Mouse (Mus musculus) megakaryocyte, embryonic 14.5 days (primary cell): ENCODE results near the gene Polm. TPM values are rescaled to one million over a fixed set of nuclear protein-coding genes. Genes with fewer than 3 reads are reported as not detected.

Experiments
- H3K27me3 ChIP-seq: replicated peaks from 2 replicates; pipeline ENCODE3; 2012; ENCODE audit warnings: inconsistent platforms
- H3K36me3 ChIP-seq: replicated peaks from 2 replicates; pipeline ENCODE3; 2012; ENCODE audit warnings: low read length, inconsistent platforms, mixed read lengths
- H3K4me1 ChIP-seq: 2 replicates; pipeline ENCODE4 v1.6.1; 2012; ENCODE audit warnings: inconsistent platforms
- H3K4me3 ChIP-seq: replicated peaks from 2 replicates; pipeline ENCODE3; 2012; ENCODE audit warnings: moderate library complexity, mild to moderate bottlenecking, inconsistent platforms
- H3K9me3 ChIP-seq: 2 replicates; pipeline ENCODE4 v1.6.1; 2012; ENCODE audit warnings: inconsistent platforms
- FLI1 ChIP-seq: IDR thresholded peaks from 2 replicates; pipeline ENCODE4 v1.6.1; 2012; ENCODE audit warnings: low read length, inconsistent platforms, mixed read lengths
- GATA1 ChIP-seq: IDR thresholded peaks from 3 replicates; pipeline ENCODE4 v1.6.1; 2012; ENCODE audit warnings: mixed read lengths, low read length, inconsistent platforms, borderline replicate concordance
- polyA plus RNA-seq: library from polyadenylated mRNA; stranded (reverse); fragments of >175 nt; gene quantifications from 2 replicates; pipeline ENCODE4 v1.2.3, GENCODE M21; 2012; ENCODE audit warnings: low replicate concordance; ENCODE audit not compliant: insufficient read depth

Polm gene
- polyA plus RNA-seq, 1 experiment, result 4.2 TPM

- Histone ChIP-seq H3K4me1 (peaks cover 42% of the 10 kb centered on the region), H3K36me3 (peaks cover 32% of the 10 kb centered on the region), H3K27me3 (no peaks in the 10 kb centered on the region), H3K4me3 (no peak overlapping the region), H3K9me3 (no peaks in the 10 kb centered on the region)
- TF ChIP-seq GATA1 (no peak), FLI1 (no peak)
Observed at GRCm38 (mm10) chr11:5782199-5782944, 55.4 kb downstream of the Polm start.

DNA sequence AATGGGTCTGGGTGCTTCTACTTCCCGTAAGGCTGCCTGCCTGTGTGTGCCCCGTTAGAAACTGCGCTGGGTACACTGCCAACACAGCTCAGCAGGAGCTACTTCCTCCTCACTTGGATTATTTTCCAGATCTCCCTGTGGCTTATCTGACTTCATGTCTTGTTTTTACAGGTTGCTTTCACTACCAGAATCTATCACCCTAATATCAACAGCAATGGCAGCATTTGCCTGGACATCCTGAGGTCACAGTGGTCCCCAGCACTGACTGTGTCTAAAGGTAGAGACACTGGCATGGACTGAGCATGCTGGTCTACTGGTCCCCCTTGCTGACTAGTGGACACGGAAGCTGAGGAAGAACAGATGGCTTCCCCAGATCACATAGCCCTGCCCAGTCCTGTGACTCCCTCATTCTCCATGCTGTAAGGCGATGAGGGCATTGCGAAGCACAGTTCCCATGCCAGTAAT is 57.7 kb downstream of the Polm start:
- H3K4me1 ChIP-seq, result peaks cover 36% of the 10 kb centered on the region
- peaks cover 32% of the 10 kb centered on the region for H3K36me3 ChIP-seq
- no peaks in the 10 kb centered on the region for H3K9me3 ChIP-seq
- TF ChIP-seq FLI1 (no peak), GATA1 (no peak)
- H3K4me3 ChIP-seq, result no peak overlapping the region
- H3K27me3 ChIP-seq, result no peaks in the 10 kb centered on the region

DNA sequence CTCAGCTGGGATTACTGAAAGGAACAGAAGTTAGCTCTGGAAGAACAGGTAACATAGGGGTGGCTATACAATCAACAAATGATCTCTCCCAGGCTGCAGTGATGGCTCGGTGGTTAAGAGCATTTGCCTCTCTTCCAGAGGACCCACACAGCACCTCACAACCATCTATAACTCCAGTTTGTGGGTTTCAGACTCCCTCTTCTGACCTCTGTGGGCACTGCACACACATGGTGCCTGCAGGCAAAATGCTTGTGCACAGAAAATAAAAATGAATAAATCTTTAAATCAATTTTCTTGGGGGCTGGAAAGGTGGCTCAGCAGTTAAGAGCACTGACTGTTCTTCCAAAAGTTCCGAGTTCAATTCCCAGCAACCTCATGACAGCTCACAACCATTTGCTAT is 59.3 kb downstream of the Polm start:
- TF ChIP-seq GATA1 (no peak), FLI1 (no peak)
- Histone ChIP-seq H3K4me3 (no peak overlapping the region), H3K9me3 (peaks cover 1% of the 10 kb centered on the region), H3K4me1 (peaks cover 36% of the 10 kb centered on the region), H3K27me3 (no peaks in the 10 kb centered on the region), H3K36me3 (peaks cover 24% of the 10 kb centered on the region)

Other genes starting within 250 kb of the Polm start
- gene Mrps24, start 122.3 kb downstream of the Polm start, polyA plus RNA-seq, result 173 and 222 TPM in 2 replicates
- gene Urgcp, start 75.6 kb downstream of the Polm start, polyA plus RNA-seq, result 6.8 and 10.2 TPM in 2 replicates
- gene Dbnl, start 49.5 kb downstream of the Polm start, polyA plus RNA-seq, result 63.4 and 117 TPM in 2 replicates
- not detected in 2 replicates for gene Pgam2, start 34.3 kb downstream of the Polm start, polyA plus RNA-seq
- gene Aebp1, start 23.9 kb upstream of the Polm start, polyA plus RNA-seq, result 0.15 TPM in 1 of 2 replicates, not detected in the other
- gene Pold2, start 40.3 kb upstream of the Polm start, polyA plus RNA-seq, result 155 and 509 TPM in 2 replicates
- not detected in 2 replicates for gene Myl7, start 60.8 kb upstream of the Polm start, polyA plus RNA-seq
- 1.7 TPM in 1 of 2 replicates, not detected in the other for gene Gck, start 112.1 kb upstream of the Polm start, polyA plus RNA-seq
- gene Ykt6, start 117.7 kb upstream of the Polm start, polyA plus RNA-seq, result 3.9 and 8.8 TPM in 2 replicates
- gene Camk2b, start 228.3 kb upstream of the Polm start, polyA plus RNA-seq, result 0.11 TPM in 1 of 2 replicates, not detected in the other